Mouse (Mus musculus): ENCODE results near the gene Tmem179b. TPM values are rescaled to one million over a fixed set of nuclear protein-coding genes. Genes with fewer than 3 reads are reported as not detected.

Gene Tmem179b
- 26.4 and 26.6 TPM in 2 replicates for polyA plus RNA-seq (2015; fragmentation: Nextera tagmentation; extraction: Ambion mirVana)

DNA sequence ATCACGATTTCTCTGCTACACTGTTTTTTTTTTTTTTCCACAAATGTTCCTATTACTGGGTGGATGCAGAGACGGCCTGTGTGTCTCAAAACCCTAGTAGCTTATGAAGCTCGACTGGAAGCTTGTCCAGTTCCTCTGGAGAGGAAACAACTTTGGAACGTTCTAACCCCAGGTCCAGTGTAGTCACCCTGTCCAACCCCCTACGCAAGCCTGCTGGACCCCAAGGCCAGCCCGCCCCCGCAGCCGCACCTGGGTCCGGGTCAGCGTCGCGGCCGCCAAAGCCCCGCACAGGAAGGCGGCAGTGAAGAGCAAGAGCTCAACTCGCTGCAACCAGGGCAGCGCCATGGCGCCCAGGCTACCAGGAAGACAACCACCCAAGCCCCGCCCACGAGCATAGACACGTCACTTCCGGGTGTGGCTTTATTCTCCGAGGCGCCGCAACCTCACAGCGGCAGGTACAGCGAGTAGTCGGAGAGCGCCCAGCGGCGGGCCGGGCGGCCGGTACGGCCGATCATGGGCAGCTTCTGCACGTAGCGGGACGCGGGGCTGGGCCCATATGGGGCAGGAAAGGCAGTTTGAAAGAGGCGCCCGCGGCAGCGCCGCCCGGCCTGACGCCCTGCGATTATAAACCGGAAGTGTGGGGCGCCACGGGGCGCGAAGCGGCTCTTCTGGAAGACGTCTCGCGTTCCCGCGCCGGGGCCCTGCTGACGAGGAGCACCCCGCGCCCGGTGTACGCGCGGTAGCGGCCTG is at the start of gene Tmem179b:
Tmem179b (minus strand) TSS at position 382 of the 750 bp plus-strand sequence.
- ATAC-seq = peak; percentile 95
- Histone ChIP-seq H3K36me3 (ENCODE audit: control insufficient read depth, insufficient read depth, low read length) (peaks cover 9% of the 10 kb centered on the region), H3K4me2 (ENCODE audit: low read length) (peak within 1 kb of the TSS; percentile 82), H3K4me1 (ENCODE audit: control insufficient read depth, insufficient read depth, low read length) (peaks cover 29% of the 10 kb centered on the region), H3K4me3 (ENCODE audit: low read depth, low read length) (peak within 1 kb of the TSS; percentile 67), H3K27me3 (ENCODE audit: control insufficient read depth, insufficient read depth, low read depth, low read length) (no peaks in the 10 kb centered on the region), H3K9me3 (replicated peaks; ENCODE audit: control insufficient read depth, low read length, poor library complexity, severe bottlenecking) (no peaks in the 10 kb centered on the region), H3K9ac (ENCODE audit: low read depth, low read length) (peak within 1 kb of the TSS; percentile 80), H3K27ac (ENCODE audit: low read length) (peak within 1 kb of the TSS; percentile 99)
- under 1% methylated on average over 67 of the region's 68 CpGs for WGBS

DNA sequence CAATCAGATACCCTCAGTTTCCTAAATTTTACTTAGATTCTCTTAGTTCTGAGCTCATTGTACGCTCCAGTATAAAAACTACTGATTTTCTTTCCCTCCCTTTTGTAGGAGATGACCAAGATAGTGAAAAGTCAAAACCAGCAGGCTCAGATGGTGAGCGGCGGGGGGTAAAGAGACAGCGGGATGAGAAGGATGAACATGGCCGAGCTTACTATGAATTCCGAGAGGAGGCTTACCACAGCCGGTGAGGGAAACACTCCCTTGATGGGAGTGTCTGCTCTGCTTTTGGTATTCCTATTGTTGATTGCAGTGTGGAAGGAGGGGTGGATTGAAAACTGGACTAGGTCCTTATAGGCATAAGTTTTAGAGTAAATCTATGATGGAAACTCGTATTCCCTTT is 48.4 kb upstream of the Tmem179b start:
- peaks cover 29% of the 10 kb centered on the region for H3K4me1 ChIP-seq (ENCODE audit: control insufficient read depth, insufficient read depth, low read length)
- peak overlapping the region; percentile 100 for H3K4me2 ChIP-seq (ENCODE audit: low read length)
- 53% methylated on average over 8 of the region's 8 CpGs for WGBS
- peak overlapping the region; percentile 27 for H3K4me3 ChIP-seq (ENCODE audit: low read depth, low read length)
- no peaks in the 10 kb centered on the region for H3K27me3 ChIP-seq (ENCODE audit: control insufficient read depth, insufficient read depth, low read depth, low read length)
- peaks cover 26% of the 10 kb centered on the region for H3K36me3 ChIP-seq (ENCODE audit: control insufficient read depth, insufficient read depth, low read length)
- no peak for ATAC-seq
- peak overlapping the region; percentile 33; the same call in 1 of the 2 replicates for H3K9ac ChIP-seq (ENCODE audit: low read depth, low read length)
- H3K9me3 ChIP-seq (replicated peaks; ENCODE audit: control insufficient read depth, low read length, poor library complexity, severe bottlenecking) = no peaks in the 10 kb centered on the region
- no peak overlapping the region for H3K27ac ChIP-seq (ENCODE audit: low read length)

DNA sequence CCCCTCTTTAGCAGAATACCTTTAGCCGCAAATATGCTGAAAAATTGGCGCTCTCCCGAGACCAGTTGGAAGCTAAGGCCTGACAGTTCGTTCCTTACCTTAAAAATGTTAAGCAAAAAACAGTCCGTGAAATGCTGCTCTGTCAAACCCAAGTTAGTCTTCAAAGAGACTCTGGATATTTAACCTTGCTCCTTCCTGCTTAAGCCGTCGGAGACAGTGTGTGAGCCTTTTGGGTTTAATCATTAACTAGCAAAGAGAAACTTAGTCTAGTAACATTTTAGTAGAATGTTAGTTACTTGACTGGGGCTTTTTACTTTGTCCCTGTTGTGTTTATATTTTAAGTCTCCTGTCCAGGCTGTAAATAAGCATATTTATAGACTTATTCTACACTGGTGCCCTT is 46.9 kb upstream of the Tmem179b start:
- H3K9ac ChIP-seq (ENCODE audit: low read depth, low read length) = peak overlapping the region; percentile 74
- peak overlapping the region; percentile 100 for H3K4me2 ChIP-seq (ENCODE audit: low read length)
- peaks cover 41% of the 10 kb centered on the region for H3K4me1 ChIP-seq (ENCODE audit: control insufficient read depth, insufficient read depth, low read length)
- no peak overlapping the region for H3K27ac ChIP-seq (ENCODE audit: low read length)
- no peaks in the 10 kb centered on the region for H3K9me3 ChIP-seq (replicated peaks; ENCODE audit: control insufficient read depth, low read length, poor library complexity, severe bottlenecking)
- peaks cover 17% of the 10 kb centered on the region for H3K36me3 ChIP-seq (ENCODE audit: control insufficient read depth, insufficient read depth, low read length)
- H3K27me3 ChIP-seq (ENCODE audit: control insufficient read depth, insufficient read depth, low read depth, low read length) = no peaks in the 10 kb centered on the region
- peak overlapping the region; percentile 99 for H3K4me3 ChIP-seq (ENCODE audit: low read depth, low read length)
- 2% methylated on average over 7 of the region's 7 CpGs for WGBS
- no peak for ATAC-seq

DNA sequence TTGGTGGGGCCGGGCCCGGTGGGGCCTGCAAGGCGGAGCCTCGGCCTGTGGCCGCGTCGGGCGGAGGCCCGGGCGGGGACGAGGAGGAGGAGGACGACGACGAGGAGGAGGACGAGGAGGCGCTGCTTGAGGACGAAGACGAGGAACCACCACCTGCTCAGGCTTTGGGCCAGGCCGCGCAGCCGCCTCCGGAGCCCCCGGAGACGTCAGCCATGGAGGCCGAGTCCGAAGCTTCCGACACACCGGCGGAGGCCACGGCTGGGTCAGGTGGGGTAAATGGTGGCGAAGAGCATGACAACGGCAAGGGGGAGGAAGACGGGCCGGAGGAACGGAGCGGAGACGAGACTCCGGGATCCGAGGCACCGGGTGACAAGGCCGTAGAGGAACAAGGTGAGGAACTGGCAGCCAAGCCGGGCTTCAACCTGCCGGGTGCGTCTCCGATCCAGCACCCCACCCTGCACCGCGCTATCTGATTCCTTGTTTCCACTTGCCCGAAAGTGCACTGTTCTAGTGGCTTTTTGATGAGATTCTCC is 46.2 kb upstream of the Tmem179b start:
- Histone ChIP-seq H3K4me3 (ENCODE audit: low read depth, low read length) (peak overlapping the region; percentile 99), H3K4me2 (ENCODE audit: low read length) (peak overlapping the region; percentile 100), H3K9me3 (replicated peaks; ENCODE audit: control insufficient read depth, low read length, poor library complexity, severe bottlenecking) (no peaks in the 10 kb centered on the region), H3K4me1 (ENCODE audit: control insufficient read depth, insufficient read depth, low read length) (peaks cover 46% of the 10 kb centered on the region), H3K27me3 (ENCODE audit: control insufficient read depth, insufficient read depth, low read depth, low read length) (no peaks in the 10 kb centered on the region), H3K36me3 (ENCODE audit: control insufficient read depth, insufficient read depth, low read length) (peaks cover 12% of the 10 kb centered on the region), H3K9ac (ENCODE audit: low read depth, low read length) (peak overlapping the region; percentile 74), H3K27ac (ENCODE audit: low read length) (peak overlapping the region; percentile 97)
- under 1% methylated on average over 48 of the region's 48 CpGs for WGBS
- peak; percentile 34 for ATAC-seq

DNA sequence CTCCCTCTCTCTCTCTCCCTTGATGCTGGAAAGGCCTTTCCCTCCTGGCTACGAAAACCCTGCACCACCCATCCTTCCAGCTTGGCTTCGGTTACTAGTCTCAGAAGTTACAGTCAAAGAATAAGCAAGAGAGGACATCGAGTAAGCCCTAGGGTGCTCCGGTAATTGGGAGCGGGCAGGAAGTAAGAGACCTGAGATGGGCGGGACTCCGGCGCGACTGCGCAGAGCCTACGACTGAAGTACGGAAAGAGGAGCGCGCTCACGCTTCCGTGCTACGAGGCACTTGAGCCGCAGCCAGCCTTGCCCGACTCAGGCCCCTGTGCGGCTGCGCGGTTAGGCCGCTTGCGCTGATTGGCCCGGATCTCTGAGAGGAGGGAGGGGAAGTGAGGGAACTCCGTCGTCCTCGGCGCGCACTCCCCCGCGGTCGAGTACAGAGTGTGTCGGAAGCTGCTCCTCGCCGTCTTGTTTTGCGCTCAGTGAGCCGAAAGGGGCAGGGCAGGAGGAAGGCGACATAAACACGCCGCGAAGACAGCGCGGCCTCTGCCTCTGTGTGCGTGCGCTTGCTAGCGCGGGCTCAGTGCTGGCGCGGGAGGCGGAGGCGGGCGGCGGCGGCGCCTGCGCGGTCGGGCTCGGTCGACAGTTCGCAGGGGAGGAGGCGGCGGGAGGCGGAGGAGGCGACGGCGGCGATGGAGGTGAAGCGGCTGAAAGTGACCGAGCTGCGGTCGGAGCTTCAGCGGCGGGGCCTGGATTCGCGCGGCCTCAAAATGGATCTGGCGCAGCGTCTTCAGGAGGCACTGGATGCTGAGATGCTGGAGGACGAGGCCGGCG is 45.5 kb upstream of the Tmem179b start, which contains the start of gene Hnrnpul2:
Hnrnpul2 (plus strand) TSS at position 415 of the 828 bp plus-strand sequence.
- Histone ChIP-seq H3K4me2 (ENCODE audit: low read length) (peak within 1 kb of the TSS; percentile 100), H3K27ac (ENCODE audit: low read length) (peak within 1 kb of the TSS; percentile 97), H3K4me3 (ENCODE audit: low read depth, low read length) (peak within 1 kb of the TSS; percentile 99), H3K9me3 (replicated peaks; ENCODE audit: control insufficient read depth, low read length, poor library complexity, severe bottlenecking) (no peaks in the 10 kb centered on the region), H3K9ac (ENCODE audit: low read depth, low read length) (peak within 1 kb of the TSS; percentile 74), H3K4me1 (ENCODE audit: control insufficient read depth, insufficient read depth, low read length) (peaks cover 50% of the 10 kb centered on the region), H3K27me3 (ENCODE audit: control insufficient read depth, insufficient read depth, low read depth, low read length) (no peaks in the 10 kb centered on the region), H3K36me3 (ENCODE audit: control insufficient read depth, insufficient read depth, low read length) (peaks cover 6% of the 10 kb centered on the region)
- peak; percentile 96 for ATAC-seq
- WGBS = under 1% methylated on average over 75 of the region's 83 CpGs

DNA sequence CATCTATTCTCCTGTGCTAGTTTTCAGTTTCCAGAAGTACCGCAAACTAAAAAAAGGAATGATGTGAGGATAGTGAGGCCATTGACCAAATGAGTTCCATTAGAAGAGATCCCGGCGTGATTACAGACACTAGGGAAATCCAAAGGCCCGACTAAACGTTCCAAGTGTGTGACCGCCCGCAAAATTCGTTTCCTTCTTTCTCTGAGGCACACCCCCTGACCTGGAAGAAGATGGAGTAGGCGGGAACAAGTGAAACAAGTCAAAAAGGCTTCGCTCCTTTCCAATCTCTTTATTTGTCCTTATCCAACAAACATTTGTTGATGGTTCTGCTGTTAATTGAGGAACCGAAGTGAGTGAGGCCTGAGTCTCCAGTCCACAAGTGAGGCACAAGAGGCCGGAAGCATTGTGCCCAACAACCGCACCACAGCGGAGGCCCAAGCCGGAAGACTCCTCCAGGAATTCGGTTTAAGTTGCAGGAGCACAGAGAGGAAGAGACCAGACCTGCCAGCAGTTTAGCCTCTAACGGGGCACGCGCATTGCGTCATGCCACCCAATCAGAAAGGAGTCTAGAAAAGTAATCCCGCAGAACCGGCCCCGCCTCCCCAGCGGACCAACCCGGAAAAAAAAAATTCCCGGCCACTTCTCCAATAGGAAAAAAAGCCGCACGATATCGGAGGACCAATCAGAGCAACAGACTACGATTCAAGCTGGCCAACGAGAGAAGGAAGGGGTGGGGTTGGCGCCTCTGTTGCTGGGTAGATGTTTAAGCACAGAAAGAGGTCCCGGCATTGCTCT is 44.7 kb upstream of the Tmem179b start, which contains the start of gene Ttc9c:
Ttc9c (minus strand) TSS at position 533 of the 795 bp plus-strand sequence.
- H3K4me1 ChIP-seq (ENCODE audit: control insufficient read depth, insufficient read depth, low read length) = peaks cover 50% of the 10 kb centered on the region
- ATAC-seq = peak; percentile 94
- H3K4me2 ChIP-seq (ENCODE audit: low read length) = peak within 1 kb of the TSS; percentile 100
- no peaks in the 10 kb centered on the region for H3K27me3 ChIP-seq (ENCODE audit: control insufficient read depth, insufficient read depth, low read depth, low read length)
- H3K9ac ChIP-seq (ENCODE audit: low read depth, low read length) = peak within 1 kb of the TSS; percentile 74
- no peaks in the 10 kb centered on the region for H3K36me3 ChIP-seq (ENCODE audit: control insufficient read depth, insufficient read depth, low read length)
- H3K9me3 ChIP-seq (replicated peaks; ENCODE audit: control insufficient read depth, low read length, poor library complexity, severe bottlenecking) = no peaks in the 10 kb centered on the region
- 1% methylated on average over 33 of the region's 33 CpGs for WGBS
- H3K4me3 ChIP-seq (ENCODE audit: low read depth, low read length) = peak within 1 kb of the TSS; percentile 99
- peak within 1 kb of the TSS; percentile 97 for H3K27ac ChIP-seq (ENCODE audit: low read length)

DNA sequence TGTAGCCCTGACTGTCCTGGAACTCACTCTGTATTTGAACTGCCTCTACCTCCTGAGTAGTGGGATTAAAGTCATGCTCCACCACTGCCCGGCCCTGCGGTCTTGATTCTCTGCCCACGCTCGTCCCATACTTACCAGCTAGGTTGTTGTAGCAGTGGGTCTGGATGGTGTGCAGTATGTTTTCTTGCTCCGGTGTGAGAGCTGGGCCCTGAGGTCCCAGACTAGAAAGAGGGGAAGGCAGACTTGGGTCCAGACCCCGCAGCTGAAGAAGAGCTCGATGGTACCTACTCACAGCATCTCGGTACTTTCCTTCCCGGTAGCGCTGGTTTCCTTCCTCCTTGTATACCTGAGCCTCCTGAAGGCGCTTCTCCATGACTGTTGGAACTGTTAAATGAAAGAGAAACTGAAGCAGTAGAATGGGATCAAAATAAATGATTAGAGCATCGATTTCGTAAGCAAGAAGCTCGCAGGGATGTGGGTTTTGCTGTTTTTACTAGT is 44.1 kb upstream of the Tmem179b start:
- Histone ChIP-seq H3K9ac (ENCODE audit: low read depth, low read length) (peak overlapping the region; percentile 74), H3K36me3 (ENCODE audit: control insufficient read depth, insufficient read depth, low read length) (0 out of 2 replicates have a peak, but pooled peaks cover 2% of the 10 kb centered on the region), H3K4me3 (ENCODE audit: low read depth, low read length) (peak overlapping the region; percentile 99), H3K27ac (ENCODE audit: low read length) (peak overlapping the region; percentile 97), H3K4me1 (ENCODE audit: control insufficient read depth, insufficient read depth, low read length) (peaks cover 49% of the 10 kb centered on the region), H3K4me2 (ENCODE audit: low read length) (peak overlapping the region; percentile 100), H3K27me3 (ENCODE audit: control insufficient read depth, insufficient read depth, low read depth, low read length) (no peaks in the 10 kb centered on the region), H3K9me3 (replicated peaks; ENCODE audit: control insufficient read depth, low read length, poor library complexity, severe bottlenecking) (no peaks in the 10 kb centered on the region)
- 29% methylated on average over 14 of the region's 14 CpGs for WGBS
- no peak for ATAC-seq

DNA sequence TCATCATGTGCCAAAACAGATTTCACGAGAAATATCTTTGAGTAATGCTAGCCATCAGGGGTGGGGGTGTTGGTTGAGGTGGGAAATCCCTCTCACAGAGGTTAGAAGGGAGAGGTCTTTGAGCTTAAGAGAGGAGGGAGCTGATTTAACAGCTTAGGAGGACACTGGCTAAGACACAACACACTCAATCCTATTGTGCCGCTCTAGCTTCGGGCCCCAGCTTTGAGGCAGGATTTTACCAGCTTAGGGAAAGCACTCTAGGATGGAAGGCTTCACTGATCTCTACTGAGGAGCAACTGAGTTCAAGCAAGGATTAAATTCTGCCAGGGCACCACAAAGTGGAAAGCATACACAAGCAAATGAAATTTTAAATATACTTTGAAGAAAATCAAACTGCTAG is 42.7 kb upstream of the Tmem179b start:
- Histone ChIP-seq H3K4me3 (ENCODE audit: low read depth, low read length) (no peak overlapping the region), H3K36me3 (ENCODE audit: control insufficient read depth, insufficient read depth, low read length) (0 out of 2 replicates have a peak, but pooled peaks cover 2% of the 10 kb centered on the region), H3K4me2 (ENCODE audit: low read length) (peak overlapping the region; percentile 35), H3K9ac (ENCODE audit: low read depth, low read length) (peak overlapping the region; percentile 28; the same call in 1 of the 2 replicates), H3K4me1 (ENCODE audit: control insufficient read depth, insufficient read depth, low read length) (peaks cover 35% of the 10 kb centered on the region), H3K27ac (ENCODE audit: low read length) (no peak overlapping the region), H3K9me3 (replicated peaks; ENCODE audit: control insufficient read depth, low read length, poor library complexity, severe bottlenecking) (no peaks in the 10 kb centered on the region), H3K27me3 (ENCODE audit: control insufficient read depth, insufficient read depth, low read depth, low read length) (no peaks in the 10 kb centered on the region)
- 30% methylated on average over 3 of the region's 3 CpGs for WGBS
- no peak for ATAC-seq

Measured in midbrain, embryonic 16.5 days (tissue).